Mouse (Mus musculus) lung, embryonic 15.5 days (tissue): Measurements from ENCODE around the gene Dapk2. TPM values are rescaled to one million over a fixed set of nuclear protein-coding genes. Genes with fewer than 3 reads are reported as not detected.

Experiments
- ATAC-seq: fragments of 200-750 bp; cut with Nextera tagmentation; 2 replicates; pipeline ENCODE4 v1.8.0; 2017; ENCODE audit warnings: moderate number of reproducible peaks, borderline replicate concordance; ENCODE audit not compliant: low FRiP score, low TSS enrichment; ENCODE audit errors: extremely low read depth
- H3K27ac ChIP-seq: fragments of 300-500 bp; sonication (generic); 2 replicates; pipeline ENCODE4 v1.5.1; 2015; ENCODE audit warnings: moderate library complexity, mild to moderate bottlenecking, inconsistent platforms
- H3K27me3 ChIP-seq: fragments of 300-500 bp; sonication (generic); 2 replicates; pipeline ENCODE4 v1.6.1; 2015; ENCODE audit warnings: inconsistent platforms
- H3K36me3 ChIP-seq: fragments of 300-500 bp; sonication (generic); 2 replicates; pipeline ENCODE4 v1.6.1; 2015; ENCODE audit warnings: inconsistent platforms
- H3K4me1 ChIP-seq: fragments of 300-500 bp; sonication (generic); 2 replicates; pipeline ENCODE4 v1.6.1; 2015; ENCODE audit warnings: inconsistent platforms
- H3K4me2 ChIP-seq: fragments of 300-500 bp; sonication (generic); 2 replicates; pipeline ENCODE4 v1.6.1; 2015; ENCODE audit warnings: inconsistent platforms, mild to moderate bottlenecking, moderate library complexity
- H3K4me3 ChIP-seq: fragments of 300-500 bp; sonication (generic); 2 replicates; pipeline ENCODE4 v1.5.1; 2015; ENCODE audit warnings: mild to moderate bottlenecking, inconsistent platforms
- H3K9ac ChIP-seq: fragments of 300-500 bp; sonication (generic); 2 replicates; pipeline ENCODE4 v1.6.1; 2015; ENCODE audit warnings: inconsistent platforms
- H3K9me3 ChIP-seq: fragments of 300-500 bp; sonication (generic); 2 replicates; pipeline ENCODE4 v1.6.1; 2016; ENCODE audit warnings: inconsistent platforms
- WGBS: fragments of 180-500 bp; shearing (Covaris S2); methylation state at CpG from one replicate; pipeline ENCODE4 v1.1.7; 2015; 5-methylcytosine and 5-hydroxymethylcytosine counted together
- polyA plus RNA-seq: library from polyadenylated mRNA; unstranded; fragments of >200 nt; fragmentation: Nextera tagmentation; extraction: Ambion mirVana; gene quantifications from 2 replicates; pipeline ENCODE4 v1.2.1, GENCODE M21; 2015

The Dapk2 gene
- 14.9 and 16.8 TPM in 2 replicates for polyA plus RNA-seq

- peak within 1 kb of the TSS; percentile 80 for H3K4me2 ChIP-seq
- ATAC-seq = peak; percentile 86
- H3K27me3 ChIP-seq = peaks cover 33% of the 10 kb centered on the region
- H3K9ac ChIP-seq = peak within 1 kb of the TSS; percentile 41
- WGBS = 1% methylated on average over 50 of the region's 58 CpGs
- H3K9me3 ChIP-seq = no peaks in the 10 kb centered on the region
- peak within 1 kb of the TSS; percentile 46 for H3K4me3 ChIP-seq
- H3K36me3 ChIP-seq = no peaks in the 10 kb centered on the region
- peaks cover 9% of the 10 kb centered on the region; the same call in 1 of the 2 replicates for H3K4me1 ChIP-seq
- H3K27ac ChIP-seq = no peak within 1 kb of the TSS
These were observed at the start of gene Dapk2 for GRCm38 (mm10) chr9:66157958-66158830. Dapk2 (plus strand) TSS chr9:66158223.

GRCm38 (mm10) chr9:66109574-66109973, 48.4 kb upstream of the Dapk2 start:
- H3K27ac ChIP-seq = no peak overlapping the region
- H3K4me2 ChIP-seq = no peak overlapping the region
- H3K4me1 ChIP-seq = no peaks in the 10 kb centered on the region
- H3K27me3 ChIP-seq = no peaks in the 10 kb centered on the region
- no peak overlapping the region for H3K4me3 ChIP-seq
- peaks cover 41% of the 10 kb centered on the region for H3K36me3 ChIP-seq
- WGBS = 94% methylated on average over 1 of the region's 1 CpGs
- ATAC-seq = no peak
- H3K9me3 ChIP-seq = no peaks in the 10 kb centered on the region
- H3K9ac ChIP-seq = no peak overlapping the region

GRCm38 (mm10) chr9:66110126-66110525, 47.9 kb upstream of the Dapk2 start:
- no peak overlapping the region for H3K27ac ChIP-seq
- no peak overlapping the region for H3K4me3 ChIP-seq
- H3K4me2 ChIP-seq = no peak overlapping the region
- H3K9me3 ChIP-seq = no peaks in the 10 kb centered on the region
- WGBS = 57% methylated on average over 8 of the region's 8 CpGs
- H3K36me3 ChIP-seq = peaks cover 41% of the 10 kb centered on the region
- no peak for ATAC-seq
- H3K4me1 ChIP-seq = no peaks in the 10 kb centered on the region
- no peak overlapping the region for H3K9ac ChIP-seq
- H3K27me3 ChIP-seq = no peaks in the 10 kb centered on the region

GRCm38 (mm10) chr9:66110611-66111379, 47.2 kb upstream of the Dapk2 start:
- Histone ChIP-seq H3K9me3 (no peaks in the 10 kb centered on the region), H3K4me1 (no peaks in the 10 kb centered on the region), H3K4me3 (no peak overlapping the region), H3K36me3 (peaks cover 41% of the 10 kb centered on the region), H3K27ac (no peak overlapping the region), H3K4me2 (no peak overlapping the region), H3K9ac (no peak overlapping the region), H3K27me3 (no peaks in the 10 kb centered on the region)
- ATAC-seq = no peak
- WGBS = 91% methylated on average over 8 of the region's 8 CpGs

GRCm38 (mm10) chr9:66114341-66114740, 43.7 kb upstream of the Dapk2 start:
- Histone ChIP-seq H3K9ac (no peak overlapping the region), H3K36me3 (peaks cover 22% of the 10 kb centered on the region), H3K27me3 (no peaks in the 10 kb centered on the region), H3K9me3 (no peaks in the 10 kb centered on the region), H3K27ac (no peak overlapping the region), H3K4me3 (no peak overlapping the region), H3K4me1 (no peaks in the 10 kb centered on the region), H3K4me2 (no peak overlapping the region)
- 78% methylated on average over 3 of the region's 3 CpGs for WGBS
- no peak for ATAC-seq

GRCm38 (mm10) chr9:66116890-66117289, 41.1 kb upstream of the Dapk2 start:
- H3K4me3 ChIP-seq = no peak overlapping the region
- H3K27me3 ChIP-seq = no peaks in the 10 kb centered on the region
- ATAC-seq = no peak
- H3K9ac ChIP-seq = no peak overlapping the region
- no peak overlapping the region for H3K4me2 ChIP-seq
- no peaks in the 10 kb centered on the region for H3K9me3 ChIP-seq
- WGBS = 64% methylated on average over 8 of the region's 8 CpGs
- peaks cover 24% of the 10 kb centered on the region for H3K36me3 ChIP-seq
- H3K27ac ChIP-seq = no peak overlapping the region
- H3K4me1 ChIP-seq = no peaks in the 10 kb centered on the region

- Histone ChIP-seq H3K36me3 (peaks cover 18% of the 10 kb centered on the region; the same call in 1 of the 2 replicates), H3K4me3 (no peak overlapping the region), H3K9me3 (no peaks in the 10 kb centered on the region), H3K9ac (no peak overlapping the region), H3K27ac (no peak overlapping the region), H3K4me1 (peaks cover 10% of the 10 kb centered on the region; the same call in 1 of the 2 replicates), H3K27me3 (no peaks in the 10 kb centered on the region), H3K4me2 (no peak overlapping the region)
- no peak for ATAC-seq
- 87% methylated on average over 2 of the region's 2 CpGs for WGBS
These were observed 38.5 kb upstream of the Dapk2 start for GRCm38 (mm10) chr9:66119498-66119897.

- H3K9me3 ChIP-seq = no peaks in the 10 kb centered on the region
These were observed 37.9 kb upstream of the Dapk2 start for GRCm38 (mm10) chr9:66120106-66120505.

GRCm38 (mm10) chr9:66120945-66121344, 37.1 kb upstream of the Dapk2 start:
- Histone ChIP-seq H3K27me3 (no peaks in the 10 kb centered on the region), H3K4me1 (peaks cover 20% of the 10 kb centered on the region), H3K36me3 (0 out of 2 replicates have a peak, but pooled peaks cover 7% of the 10 kb centered on the region), H3K27ac (no peak overlapping the region), H3K4me3 (no peak overlapping the region), H3K4me2 (no peak overlapping the region), H3K9me3 (no peaks in the 10 kb centered on the region), H3K9ac (no peak overlapping the region)
- 82% methylated on average over 3 of the region's 3 CpGs for WGBS
- no peak for ATAC-seq

More at GRCm38 (mm10) chr9:66120106-66120505, 37.9 kb upstream of the Dapk2 start:
- Histone ChIP-seq H3K4me3 (no peak overlapping the region), H3K4me2 (no peak overlapping the region), H3K4me1 (peaks cover 12% of the 10 kb centered on the region), H3K9ac (no peak overlapping the region), H3K27me3 (no peaks in the 10 kb centered on the region), H3K36me3 (peaks cover 11% of the 10 kb centered on the region; the same call in 1 of the 2 replicates), H3K27ac (no peak overlapping the region)
- 94% methylated on average over 4 of the region's 4 CpGs for WGBS
- ATAC-seq = no peak

GRCm38 (mm10) chr9:66121421-66121820, 36.6 kb upstream of the Dapk2 start:
- no peak for ATAC-seq
- no peak overlapping the region for H3K9ac ChIP-seq
- no peak overlapping the region for H3K4me3 ChIP-seq
- no peaks in the 10 kb centered on the region for H3K9me3 ChIP-seq
- 0 out of 2 replicates have a peak, but pooled peaks cover 4% of the 10 kb centered on the region for H3K36me3 ChIP-seq
- H3K27me3 ChIP-seq = no peaks in the 10 kb centered on the region
- H3K27ac ChIP-seq = no peak overlapping the region
- H3K4me2 ChIP-seq = no peak overlapping the region
- peaks cover 22% of the 10 kb centered on the region for H3K4me1 ChIP-seq

GRCm38 (mm10) chr9:66123648-66124047, 34.4 kb upstream of the Dapk2 start:
- no peak for ATAC-seq
- WGBS = 7% methylated on average over 5 of the region's 5 CpGs

More at GRCm38 (mm10) chr9:66123648-66124047, 34.4 kb upstream of the Dapk2 start:
- H3K9me3 ChIP-seq = no peaks in the 10 kb centered on the region
- H3K27ac ChIP-seq = no peak overlapping the region
- H3K9ac ChIP-seq = peak overlapping the region; percentile 80
- no peaks in the 10 kb centered on the region for H3K27me3 ChIP-seq
- H3K4me3 ChIP-seq = peak overlapping the region; percentile 90
- 0 out of 2 replicates have a peak, but pooled peaks cover 2% of the 10 kb centered on the region for H3K36me3 ChIP-seq
- peak overlapping the region; percentile 74 for H3K4me2 ChIP-seq
- H3K4me1 ChIP-seq = peaks cover 31% of the 10 kb centered on the region
